Mouse (Mus musculus) T-helper 17 cell (primary cell): Measurements from ENCODE around the gene Grap.

ENCODE experiments used
- in situ Hi-C, 2 experiments: fragments of 300-600 bp; cut with MboI, MseI; formaldehyde crosslinking; loops; 1 replicate in 1 of 2; 2 replicates in 1 of 2; pipeline ENCODE4 v1.15.1; 2025; ENCODE audit warnings: high pct_unique_total_duplicates in 2 of 2

The Grap gene

DNA sequence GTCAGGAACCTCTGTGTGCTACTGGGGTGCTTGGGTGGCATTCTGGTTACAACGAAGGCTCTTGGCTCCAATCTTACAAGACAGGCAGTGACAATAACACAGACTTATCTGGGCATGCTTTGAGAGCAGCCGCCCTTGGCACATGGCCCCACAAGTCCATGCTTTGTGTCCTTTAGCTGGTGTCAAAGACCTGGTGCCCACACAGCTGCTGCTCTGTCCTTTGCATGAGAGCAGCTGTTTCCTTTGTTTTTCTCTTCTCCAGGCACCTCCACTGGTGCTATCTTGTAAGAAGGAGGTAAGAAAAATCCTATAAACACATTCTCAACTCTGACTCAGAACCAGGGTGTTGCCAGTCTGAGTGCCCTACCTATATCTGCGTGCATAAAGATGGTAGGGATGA, 15.2 kb upstream of the Grap start:
- in situ Hi-C loops, result loop anchor here in 1 of 2 experiments (5.0 kb wide), 1 partner anchor 1771 kb away; no protein-coding TSS in a partner anchor

DNA sequence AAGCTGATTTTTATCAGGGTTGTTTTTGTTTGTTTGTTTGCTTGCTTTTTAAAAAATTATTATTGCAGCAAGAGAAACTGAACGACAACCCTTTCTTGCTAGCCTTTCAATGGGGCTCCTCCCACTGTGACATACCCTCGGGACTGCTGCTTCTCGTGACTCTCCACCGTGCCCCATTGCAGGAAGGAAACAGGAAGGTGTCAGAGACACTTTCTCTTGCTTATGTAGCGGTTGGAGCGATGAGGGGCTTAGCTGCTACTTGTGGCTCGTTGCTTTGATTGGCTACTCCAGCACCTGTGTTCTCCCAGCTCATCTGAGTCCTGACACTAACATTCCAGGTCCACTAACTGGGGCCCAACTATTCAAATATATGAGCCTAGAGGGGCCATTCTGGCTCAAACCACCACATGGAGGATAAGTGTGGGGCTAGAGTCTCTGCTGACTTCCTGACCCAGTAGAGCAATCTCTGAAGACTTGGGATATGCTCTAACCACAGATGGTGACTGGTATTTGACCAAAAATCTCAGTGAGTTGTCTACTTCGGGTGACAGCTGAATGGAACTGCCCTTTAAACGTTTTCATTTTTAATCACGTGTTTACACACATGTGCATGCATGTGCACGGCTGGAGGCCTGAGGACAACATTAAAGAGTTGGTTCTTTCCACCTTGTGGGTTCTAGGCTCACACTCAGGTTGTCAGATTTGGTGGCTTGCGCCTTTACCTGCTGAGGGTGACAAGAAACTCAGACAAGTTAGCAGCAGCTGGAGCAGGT, 14.1 kb upstream of the Grap start:
- in situ Hi-C loops, result loop anchor here in 1 of 2 experiments (5.0 kb wide), 1 partner anchor 1772 kb away; no protein-coding TSS in a partner anchor

DNA sequence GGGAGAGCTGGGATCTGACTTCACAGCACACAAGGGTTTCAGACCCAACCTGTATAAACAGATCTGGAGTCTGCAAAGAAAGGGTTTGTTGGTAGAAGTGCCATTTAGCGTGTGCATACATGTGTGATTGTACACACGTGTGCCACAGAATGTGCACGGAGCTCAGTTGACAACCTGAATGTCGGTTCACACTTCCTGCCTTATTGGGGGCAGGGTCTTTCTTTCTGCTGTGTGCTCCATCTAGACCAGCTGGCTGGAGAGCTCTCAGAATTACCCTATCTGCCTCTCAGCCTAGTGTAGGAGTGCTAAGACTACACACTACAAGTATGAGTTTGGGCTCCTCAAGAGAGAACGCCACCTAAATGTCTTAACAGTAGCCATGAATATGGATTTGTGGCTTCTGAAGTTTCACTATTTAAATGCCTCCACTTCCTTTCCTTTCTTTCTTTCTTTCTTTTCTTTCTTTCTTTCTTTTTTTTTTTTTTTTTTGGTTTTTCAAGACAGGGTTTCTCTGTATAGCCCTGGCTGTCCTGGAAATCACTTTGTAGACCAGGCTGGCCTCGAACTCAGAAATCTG, 13.4 kb upstream of the Grap start:
- in situ Hi-C loops, result loop anchor here (5.0 kb wide), 2 partner anchors 512 to 1772 kb away; partner anchors contain the start of gene Tnfrsf13b (in 1 of the 2)

DNA sequence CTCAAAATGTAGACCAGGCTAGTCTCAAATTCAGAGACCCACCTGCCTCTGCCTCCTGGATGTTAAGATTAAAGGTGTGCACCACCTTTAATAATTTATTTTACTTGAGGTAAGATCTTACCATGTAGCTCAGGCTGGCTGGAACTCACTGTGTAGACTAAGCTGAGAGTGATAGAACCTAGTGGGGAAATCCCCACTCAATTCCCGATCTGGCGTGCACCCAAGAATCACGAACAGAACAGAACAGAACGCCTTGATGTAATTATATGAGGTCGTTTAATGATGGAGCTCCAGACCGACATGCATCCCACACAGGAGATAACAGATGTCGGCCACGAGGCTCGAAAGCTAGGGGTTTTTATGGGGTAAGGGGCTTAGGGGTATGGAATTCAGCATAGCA, 12.5 kb upstream of the Grap start:
- in situ Hi-C loops, result loop anchor here in 1 of 2 experiments (5.0 kb wide), 1 partner anchor 513 kb away; the partner anchor contains the start of gene Tnfrsf13b

DNA sequence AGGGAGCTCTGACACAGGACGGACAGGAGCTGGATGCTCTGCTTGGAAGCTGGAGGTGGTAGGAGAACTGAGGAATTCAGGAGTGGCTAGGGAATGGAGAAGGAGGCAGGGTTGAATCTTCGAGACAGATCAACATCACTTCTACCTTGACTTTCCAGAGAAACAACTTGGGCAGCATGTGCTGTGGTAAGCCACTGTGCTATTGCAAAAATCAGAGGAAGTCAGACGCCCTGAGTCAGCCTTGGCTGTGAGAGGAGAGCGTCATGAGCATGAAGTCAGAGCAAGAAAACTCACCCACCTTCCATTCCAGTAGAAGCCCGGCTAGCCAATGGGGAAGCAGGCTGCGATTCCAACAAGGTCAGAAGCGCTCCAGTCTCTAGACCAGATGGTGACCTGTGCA, 11.0 kb upstream of the Grap start:
- in situ Hi-C loops, result loop anchor here in 1 of 2 experiments (5.0 kb wide), 1 partner anchor 515 kb away; the partner anchor contains the start of gene Tnfrsf13b

DNA sequence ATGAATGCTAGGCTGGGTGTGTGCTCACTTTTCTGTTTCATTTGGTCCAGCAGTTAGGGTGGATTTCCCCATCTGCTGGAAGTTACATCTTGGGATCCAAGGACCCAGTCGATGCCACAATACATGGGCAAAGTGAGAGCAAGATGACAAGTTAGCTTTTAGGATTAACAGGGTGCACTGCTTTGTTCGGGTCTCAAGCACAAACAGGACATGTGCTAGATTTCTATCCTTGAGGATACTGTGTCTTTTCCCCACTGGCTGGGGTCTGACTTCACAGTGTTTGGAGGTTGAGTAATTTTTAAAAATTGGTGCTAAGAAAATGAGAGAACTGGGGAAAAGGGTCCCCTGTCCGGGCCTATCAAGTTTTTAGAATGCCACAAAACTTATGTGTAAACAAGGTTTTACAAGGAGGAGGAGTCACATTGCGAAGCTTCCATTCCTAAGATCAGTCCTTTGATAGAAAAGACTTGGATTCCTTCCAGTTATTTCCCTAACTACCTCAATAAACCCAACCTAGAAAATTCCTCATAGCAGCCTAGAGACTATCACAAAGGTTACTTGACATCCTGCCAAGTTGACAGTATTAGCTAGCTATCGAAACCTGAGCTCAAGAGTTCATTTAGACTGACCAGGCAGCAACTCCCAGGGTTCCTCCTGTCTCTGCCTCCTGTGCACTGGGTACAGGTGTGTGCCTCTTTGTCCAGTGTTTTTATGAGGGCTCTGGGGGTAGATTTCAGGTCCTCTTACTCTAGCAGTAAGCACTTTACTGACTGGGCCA, 9.7 kb upstream of the Grap start:
- in situ Hi-C loops, result loop anchor here in 1 of 2 experiments (5.0 kb wide), 1 partner anchor 516 kb away; the partner anchor contains the start of gene Tnfrsf13b

DNA sequence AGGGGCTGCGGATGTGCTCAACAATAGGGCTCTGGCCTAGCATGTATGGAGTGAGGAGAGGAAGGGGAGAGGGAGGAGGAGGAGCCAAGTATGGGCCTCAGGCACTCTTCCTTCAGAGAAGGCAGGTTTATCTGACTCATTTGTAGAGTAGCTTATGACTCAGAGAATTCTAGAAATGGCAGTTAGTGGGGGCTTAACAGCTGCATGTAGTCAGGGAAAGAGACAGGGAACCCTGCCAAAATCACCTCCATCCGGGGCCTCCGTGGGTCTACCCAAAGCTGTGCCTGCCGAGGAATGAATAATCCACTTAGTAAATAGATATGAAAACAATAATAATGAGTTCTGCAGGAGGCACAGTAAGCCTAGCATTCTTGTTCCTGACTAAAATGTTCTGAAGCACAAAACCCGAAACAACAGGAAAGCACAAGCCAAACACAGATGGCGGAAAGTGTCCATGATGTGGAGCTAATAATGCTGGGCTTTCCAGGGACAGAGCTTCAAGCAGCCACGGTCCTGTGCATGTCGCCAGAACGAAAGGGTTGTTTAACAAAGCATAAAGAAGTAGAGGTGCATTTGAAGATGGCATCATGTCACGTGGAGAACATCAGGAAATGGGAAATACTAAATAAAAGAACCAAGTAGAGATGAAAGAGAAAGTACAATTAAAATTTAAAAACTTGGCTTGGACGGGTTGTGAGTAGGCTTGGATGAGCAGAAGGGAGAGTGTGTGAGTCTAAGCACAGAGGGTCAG, 8.3 kb upstream of the Grap start:
- in situ Hi-C loops, result loop anchor here in 1 of 2 experiments (5.0 kb wide), 1 partner anchor 517 kb away; the partner anchor contains the start of gene Tnfrsf13b

DNA sequence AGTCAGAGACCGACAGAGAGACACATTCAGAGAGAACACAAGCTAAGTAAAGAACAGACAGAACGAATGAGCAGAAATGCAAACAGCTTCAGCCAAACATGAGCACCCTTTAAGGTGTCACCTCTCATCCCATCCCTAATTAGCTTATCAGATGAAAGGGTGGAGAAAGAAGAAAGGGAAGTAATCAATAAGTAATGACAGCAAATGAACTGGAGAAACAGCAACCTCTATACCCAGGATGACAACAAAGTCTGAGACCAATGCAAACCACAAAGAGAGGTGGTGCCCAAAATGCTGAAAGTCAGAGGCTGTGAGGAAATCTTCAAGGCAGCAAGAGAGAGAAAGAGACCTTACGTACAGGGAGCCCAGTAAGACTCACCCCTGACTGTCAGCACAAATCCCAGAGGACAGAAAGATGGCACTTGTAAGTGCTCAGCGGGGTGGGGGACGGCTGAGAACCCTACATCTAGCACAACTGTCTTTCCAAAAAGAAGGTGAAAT, 7.7 kb upstream of the Grap start:
- in situ Hi-C loops, result no loop called here

DNA sequence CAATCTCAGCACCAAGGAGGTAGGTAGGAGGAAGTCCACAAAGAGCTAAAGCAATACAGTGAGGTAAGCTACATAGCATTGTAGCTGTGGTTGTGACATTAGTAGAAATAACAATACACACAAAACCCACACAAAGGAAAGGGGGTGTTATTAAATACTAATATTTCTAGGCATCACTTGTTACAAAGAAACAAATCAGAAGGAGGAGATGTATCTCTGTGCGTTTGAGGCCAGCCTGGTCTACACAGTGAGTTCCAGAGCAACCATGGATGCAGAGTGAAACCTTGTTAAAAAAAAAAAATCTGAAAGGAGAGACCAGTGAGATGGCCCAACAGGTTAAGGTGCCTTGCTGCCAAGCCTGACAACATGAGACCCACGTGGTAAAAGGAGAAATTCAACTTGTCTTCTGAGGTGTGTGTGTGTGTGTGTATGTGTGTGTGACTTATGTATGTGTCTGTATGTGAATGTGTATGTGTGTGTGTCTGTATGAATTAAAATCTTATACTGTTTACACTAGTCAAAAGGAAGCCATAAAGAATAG, 6.5 kb upstream of the Grap start:
- in situ Hi-C loops, result no loop called here

DNA sequence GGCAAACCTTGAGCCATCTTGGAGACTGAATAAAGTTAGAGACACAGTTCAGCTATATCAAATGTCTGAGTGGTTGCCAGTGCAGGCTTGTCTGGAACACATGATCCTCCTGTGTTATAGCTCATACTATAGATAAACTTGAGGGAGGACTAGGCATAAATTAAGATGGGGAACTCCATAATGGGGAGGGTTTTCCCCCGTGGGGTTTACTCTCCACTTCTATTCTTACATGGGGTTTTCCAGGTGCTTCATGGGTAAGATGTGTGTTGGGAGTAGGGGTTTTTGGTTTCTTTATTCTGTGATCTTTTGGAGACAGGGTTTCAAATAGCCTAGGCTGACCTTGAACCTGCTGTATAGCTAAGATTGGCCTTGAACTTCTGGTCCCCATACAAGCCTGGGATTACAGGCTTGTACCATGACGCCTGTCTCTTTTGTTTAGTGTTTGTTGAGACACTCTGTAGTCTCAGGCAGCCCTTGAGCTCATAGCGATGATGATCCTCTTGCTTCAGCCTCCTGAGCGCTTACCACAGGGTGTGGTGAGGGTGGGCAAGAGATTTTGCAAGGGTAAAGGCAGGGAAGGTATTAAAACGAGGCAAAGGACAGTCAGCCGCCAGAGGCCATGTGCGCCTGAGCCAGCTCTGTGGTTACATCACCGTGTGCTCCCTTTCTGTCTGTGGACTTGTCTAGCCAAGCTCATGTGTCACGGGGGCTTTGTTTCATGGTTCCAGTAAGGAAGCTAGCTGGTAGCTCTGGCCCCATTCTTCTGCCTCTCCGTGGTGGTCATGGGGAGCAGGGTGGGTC, 5.8 kb upstream of the Grap start:
- in situ Hi-C loops, result no loop called here

DNA sequence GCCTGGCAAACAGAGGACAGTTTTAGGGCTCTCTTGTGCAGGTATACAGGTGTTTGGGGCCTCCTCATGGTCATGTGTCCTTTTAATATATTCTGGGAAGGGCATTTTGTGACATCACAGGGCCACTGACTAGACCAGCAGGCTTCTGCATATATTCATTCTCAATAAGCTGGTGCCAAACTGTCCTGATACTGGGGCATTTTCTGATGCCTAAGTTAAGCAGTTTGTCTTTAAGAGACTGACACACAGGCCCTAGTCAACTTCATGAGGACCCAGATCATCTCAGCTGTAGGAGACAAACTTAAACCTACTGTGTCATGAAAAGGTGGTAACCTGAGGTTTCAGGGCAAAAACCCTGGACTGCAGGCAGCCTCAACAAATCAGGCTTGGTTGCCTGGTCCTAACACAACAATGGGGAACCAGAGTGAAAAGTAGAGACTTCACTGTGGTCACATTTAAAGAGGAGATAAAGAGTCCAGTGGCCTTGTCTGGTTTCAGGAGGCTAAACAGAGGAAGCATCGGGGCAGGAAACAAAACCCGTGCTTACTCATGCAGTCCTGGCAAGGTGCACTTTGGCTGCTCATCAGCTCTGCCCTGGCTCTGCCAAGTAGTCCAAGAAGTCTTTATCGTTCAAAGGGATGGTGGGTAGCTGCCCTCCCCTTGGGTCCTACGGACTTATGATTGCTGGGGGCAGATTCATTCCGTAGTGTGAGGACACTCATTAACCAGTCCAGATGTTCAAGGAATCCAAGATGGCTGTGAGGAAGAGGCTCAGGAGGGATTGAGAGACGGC, 4.9 kb upstream of the Grap start:
- in situ Hi-C loops, result no loop called here

DNA sequence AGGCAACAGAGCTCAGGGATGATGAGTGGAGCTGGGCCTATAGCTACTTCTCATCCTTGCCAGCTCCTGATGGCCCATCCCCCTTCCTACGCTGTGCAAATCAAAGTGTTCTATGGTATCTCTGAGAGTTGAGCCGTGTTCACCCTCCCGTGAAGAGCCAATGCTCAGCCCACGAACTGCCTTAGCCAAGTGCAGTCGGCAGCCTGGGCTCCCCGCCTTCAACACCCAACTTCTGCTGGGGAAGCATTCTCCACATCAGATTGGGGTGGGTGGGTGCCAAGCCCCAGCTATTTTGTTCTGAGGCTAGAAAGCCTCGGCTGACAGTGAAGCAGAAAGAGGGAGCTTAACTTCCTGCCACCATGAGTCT, 4.3 kb upstream of the Grap start:
- in situ Hi-C loops, result no loop called here

DNA sequence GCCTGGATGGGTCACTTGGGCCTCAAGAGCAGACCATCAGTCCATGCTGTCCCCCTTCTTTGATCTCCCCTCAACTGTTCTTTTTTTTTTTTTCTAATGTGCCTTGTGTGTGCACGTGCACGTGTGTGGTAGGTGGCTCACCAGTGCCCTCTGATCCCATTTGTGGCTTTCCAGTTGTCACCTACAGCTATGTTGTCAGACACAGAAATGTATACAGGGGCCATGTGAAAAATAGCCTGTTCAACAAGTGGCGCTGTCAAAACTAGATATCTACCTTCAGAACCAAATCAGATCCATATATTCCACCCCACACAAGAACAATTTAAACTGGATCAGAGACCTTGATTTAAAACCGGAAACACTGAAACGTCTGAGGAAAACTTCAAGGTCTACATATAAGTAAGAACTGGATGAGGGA, 3.9 kb upstream of the Grap start:
- in situ Hi-C loops, result no loop called here

DNA sequence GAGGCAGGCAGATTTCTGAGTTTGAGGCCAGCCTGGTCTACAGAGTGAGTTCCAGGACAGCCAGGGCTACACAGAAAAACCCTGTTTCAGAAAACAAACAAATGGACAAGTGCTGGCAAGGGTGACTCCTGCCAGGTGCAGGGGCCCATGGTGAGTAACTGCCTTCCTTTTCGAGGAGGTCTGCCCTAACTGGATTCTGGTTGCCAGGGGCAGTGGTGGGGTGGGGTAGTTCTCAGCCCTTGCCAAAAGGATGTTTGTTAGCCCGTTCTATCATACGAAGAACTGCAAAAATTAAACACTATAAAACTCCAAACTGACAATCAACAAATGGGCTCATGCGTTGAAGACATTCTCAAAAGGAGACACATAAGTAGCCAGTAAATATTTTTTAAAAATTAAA, 3.4 kb upstream of the Grap start:
- in situ Hi-C loops, result no loop called here

DNA sequence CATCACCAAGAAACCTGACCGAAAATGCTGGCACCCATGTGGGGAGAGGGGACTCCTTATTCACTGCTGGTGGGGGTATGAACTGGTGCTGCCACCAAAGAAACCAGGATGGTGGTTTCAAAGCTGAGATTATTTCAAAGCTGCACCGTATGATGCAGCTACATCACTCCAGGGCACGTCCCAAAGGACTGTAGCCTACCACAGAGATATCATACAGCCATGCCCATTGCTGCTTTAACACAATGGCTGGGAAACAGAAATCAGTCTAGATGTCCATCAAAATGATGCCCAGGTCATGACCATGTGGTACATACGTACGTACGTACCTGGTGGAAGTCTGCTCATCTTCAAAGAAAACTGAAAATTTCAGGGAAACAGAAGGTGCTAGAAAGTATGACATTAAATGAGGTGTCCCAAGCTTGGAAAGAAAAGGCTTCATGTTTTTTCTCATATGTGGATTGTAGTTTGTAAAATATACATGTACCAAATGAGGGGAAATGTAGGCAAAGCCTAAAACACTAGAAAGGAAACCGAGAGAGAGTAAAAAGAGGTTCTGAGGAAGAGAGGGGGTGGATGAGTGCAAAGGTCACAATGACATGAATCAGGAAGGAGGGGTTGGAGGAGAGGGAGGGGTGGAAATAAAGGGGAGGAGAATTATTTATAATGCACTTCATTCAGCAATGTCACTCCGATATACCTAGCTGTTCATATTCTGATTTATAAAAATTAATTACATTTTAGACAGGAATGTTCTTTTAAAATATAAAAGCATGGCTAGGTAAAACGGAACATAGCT, 2.4 kb upstream of the Grap start:
- in situ Hi-C loops, result no loop called here

DNA sequence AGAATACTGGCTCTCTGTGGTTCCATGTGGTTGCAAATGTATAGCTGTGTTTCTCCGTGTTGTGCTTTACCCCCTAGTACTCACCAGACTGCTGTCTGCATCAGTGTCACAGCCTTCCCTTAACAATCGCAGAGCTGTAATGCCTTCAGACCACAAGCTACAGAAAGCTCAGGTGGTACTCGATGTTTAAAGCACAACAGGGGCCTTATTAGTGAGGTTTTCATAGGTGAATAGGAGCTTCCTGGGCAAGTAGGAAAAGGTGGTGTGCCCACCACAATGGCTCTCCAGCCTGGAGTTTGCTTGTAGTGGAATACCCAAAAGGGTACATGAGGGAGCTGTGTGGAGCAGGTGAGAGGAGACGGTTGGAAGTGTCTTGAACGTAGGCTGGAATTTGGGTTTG, 849 bp upstream of the Grap start:
- in situ Hi-C loops, result no loop called here

DNA sequence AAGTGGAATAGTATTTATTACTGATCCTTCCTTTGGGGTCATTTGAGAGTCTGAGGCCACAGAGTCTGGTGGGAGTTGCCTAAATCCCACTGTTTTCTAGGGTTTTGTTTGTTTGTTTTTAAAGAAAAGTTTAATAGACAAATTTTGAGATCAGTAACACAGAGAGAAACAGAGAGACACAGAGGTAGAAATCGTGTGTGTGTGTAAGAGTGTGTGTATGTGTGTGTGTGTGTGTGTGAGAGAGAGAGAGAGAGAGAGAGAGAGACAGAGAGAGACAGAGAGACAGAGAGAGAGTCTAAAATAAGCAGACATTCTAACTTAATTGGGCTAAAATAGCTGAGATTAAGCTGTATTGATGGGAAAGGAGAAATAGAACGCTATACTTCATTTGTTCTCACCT, 503 bp downstream of the Grap start:
- in situ Hi-C loops, result no loop called here

DNA sequence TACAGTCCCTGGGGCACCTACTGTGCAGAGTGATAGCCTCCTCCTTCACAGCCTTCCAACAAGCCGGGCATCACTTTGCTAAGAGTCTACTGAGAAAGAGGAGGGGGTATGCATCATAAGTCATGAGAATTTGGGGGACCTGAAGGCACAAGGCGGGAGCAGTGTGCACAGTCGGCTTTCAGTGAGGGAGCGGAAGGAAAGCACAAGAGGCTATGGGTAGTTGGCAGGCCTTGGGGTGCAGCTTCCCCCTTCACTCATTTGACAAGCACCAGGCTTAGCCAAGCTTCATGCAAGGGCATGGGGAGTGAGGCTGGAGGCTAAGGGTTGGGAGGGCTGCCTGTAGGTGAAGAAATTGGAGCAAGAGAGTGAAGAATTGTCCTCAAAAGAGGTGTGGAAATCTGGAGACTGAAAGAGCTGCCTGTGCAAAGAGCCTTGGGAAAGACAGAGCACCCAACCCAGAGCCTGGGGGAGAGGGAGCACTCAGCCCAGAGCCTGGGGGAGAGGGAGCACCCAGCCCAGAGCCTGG, 1.8 kb downstream of the Grap start:
- in situ Hi-C loops, result no loop called here
